ENCODE assay signal across 8 mouse cellular contexts in genomic region chr10:22159131-22159561, GRCm38 (mm10). TPM values are rescaled to one million over a fixed set of nuclear protein-coding genes. Genes with fewer than 3 reads are reported as not detected.
A peak's percentile ranks its signal among the peaks of the same experiment; 100 is the strongest.
DNase-seq lines count a peak whose midpoint lies in the region; ATAC-seq lines count a peak whose summit lies in the region.
"Had no signal": no experiment of that assay in that cellular context is flagged by ENCODE, and none has a peak within 500 bp of the region (broad histone marks: within the 10 kb centered on the region; RNA-seq: fewer than 3 reads in every experiment).

No protein-coding gene starts in this region.

- no peak for DNase-seq in liver, embryonic 11.5 days (ENCODE audit: low spot score)
- DNase-seq in liver: no peak
- peak; percentile 32 for DNase-seq in embryo, embryonic 11 days
- DNase-seq in frontal cortex, postnatal 14 days (ENCODE audit: low spot score in 2 of 2): no peak

- H3K4me3 ChIP-seq in liver, embryonic 11.5 days (ENCODE audit: low read depth, low read length): peak overlapping the region; percentile 38; the same call in 1 of the 2 replicates
- H3K4me3 ChIP-seq in intestine, embryonic 15.5 days (replicated peaks): peak overlapping the region; percentile 42
- no peak overlapping the region for H3K4me3 ChIP-seq in neural tube, embryonic 15.5 days (replicated peaks)

- H3K9me3 ChIP-seq in liver, embryonic 11.5 days (ENCODE audit: control insufficient read depth, low read length): no peaks in the 10 kb centered on the region
- no peaks in the 10 kb centered on the region for H3K9me3 ChIP-seq in intestine, embryonic 15.5 days
- no peaks in the 10 kb centered on the region for H3K9me3 ChIP-seq in neural tube, embryonic 15.5 days (replicated peaks)

- peaks cover 72% of the 10 kb centered on the region for H3K27me3 ChIP-seq in liver, embryonic 11.5 days (replicated peaks; ENCODE audit: control insufficient read depth, insufficient read depth, low read length)
- peaks cover 38% of the 10 kb centered on the region for H3K27me3 ChIP-seq in intestine, embryonic 15.5 days (replicated peaks)
- H3K27me3 ChIP-seq in neural tube, embryonic 15.5 days (replicated peaks): peaks cover 68% of the 10 kb centered on the region

- 2% methylated on average over 24 of the region's 24 CpGs for WGBS in liver, embryonic 11.5 days
- WGBS in intestine, embryonic 15.5 days: 1% methylated on average over 24 of the region's 24 CpGs
- under 1% methylated on average over 24 of the region's 24 CpGs for WGBS in neural tube, embryonic 15.5 days

- no peak overlapping the region for H3K27ac ChIP-seq in liver, embryonic 11.5 days (ENCODE audit: low read depth, low read length)
- no peak overlapping the region for H3K27ac ChIP-seq in intestine, embryonic 15.5 days
- H3K27ac ChIP-seq in neural tube, embryonic 15.5 days (replicated peaks): no peak overlapping the region

- H3K4me1 ChIP-seq in liver, embryonic 11.5 days (replicated peaks; ENCODE audit: control insufficient read depth, insufficient read depth, low read length): no peaks in the 10 kb centered on the region
- H3K4me1 ChIP-seq in intestine, embryonic 15.5 days (replicated peaks): 0 out of 2 replicates have a peak, but pooled peaks cover 3% of the 10 kb centered on the region
- H3K4me1 ChIP-seq in neural tube, embryonic 15.5 days: peaks cover 12% of the 10 kb centered on the region

- no peaks in the 10 kb centered on the region for H3K36me3 ChIP-seq in liver, embryonic 11.5 days (ENCODE audit: control insufficient read depth, insufficient read depth, low read length)
- no peaks in the 10 kb centered on the region for H3K36me3 ChIP-seq in intestine, embryonic 15.5 days
- no peaks in the 10 kb centered on the region for H3K36me3 ChIP-seq in neural tube, embryonic 15.5 days

- ATAC-seq in liver, embryonic 11.5 days (replicated peaks; ENCODE audit: low FRiP score): no peak
- ATAC-seq in intestine, embryonic 15.5 days: peak; percentile 44
- ATAC-seq in neural tube, embryonic 15.5 days (ENCODE audit: low FRiP score): 0 out of 2 replicates have a peak, but pooled peaks have one; percentile 9
- no peak for ATAC-seq in megakaryocyte progenitor cell, adult 5-6 weeks (replicated peaks; ENCODE audit: poor library complexity)

- H3K9ac ChIP-seq in liver, embryonic 11.5 days (ENCODE audit: low read depth, low read length): no peak overlapping the region
- no peak overlapping the region for H3K9ac ChIP-seq in intestine, embryonic 15.5 days
- H3K9ac ChIP-seq in neural tube, embryonic 15.5 days (replicated peaks): no peak overlapping the region

- H3K4me2 ChIP-seq in liver, embryonic 11.5 days: peak overlapping the region; percentile 58; the same call in 1 of the 2 replicates
- peak overlapping the region; percentile 78 for H3K4me2 ChIP-seq in intestine, embryonic 15.5 days (replicated peaks)
- H3K4me2 ChIP-seq in neural tube, embryonic 15.5 days: peak overlapping the region; percentile 53

RNA-seq across cellular contexts. Expression of gene H60b, which starts 0.8 kb away (rescaled TPM):
- 0.29 TPM in 1 of 2 replicates, not detected in the other for polyA plus RNA-seq in liver, embryonic 11.5 days (2014; fragmentation: Nextera tagmentation; extraction: Ambion mirVana)
- 0.47 and 0.53 TPM in 2 replicates for polyA plus RNA-seq in intestine, embryonic 15.5 days (2015; fragmentation: Nextera tagmentation; extraction: Ambion mirVana)
- 0.23 and 0.46 TPM in 2 replicates for polyA plus RNA-seq in neural tube, embryonic 15.5 days (2015; fragmentation: Nextera tagmentation; extraction: Ambion mirVana)
- total RNA-seq in megakaryocyte progenitor cell, adult 5-6 weeks (2015): not detected in 2 replicates
- total RNA-seq in megakaryocyte progenitor cell, adult 5-6 weeks (2017): not detected in 2 replicates

RNA-seq across cellular contexts. Expression of gene Raet1e, which starts 0.8 kb away (rescaled TPM):
- polyA plus RNA-seq in liver, embryonic 11.5 days (2014; fragmentation: Nextera tagmentation; extraction: Ambion mirVana): 3.2 and 4.0 TPM in 2 replicates
- polyA plus RNA-seq in intestine, embryonic 15.5 days (2015; fragmentation: Nextera tagmentation; extraction: Ambion mirVana): 4.0 and 5.7 TPM in 2 replicates
- polyA plus RNA-seq in neural tube, embryonic 15.5 days (2015; fragmentation: Nextera tagmentation; extraction: Ambion mirVana): 0.91 and 1.4 TPM in 2 replicates
- 0.83 TPM in 1 of 2 replicates, not detected in the other for total RNA-seq in megakaryocyte progenitor cell, adult 5-6 weeks (2015)
- 0.37 and 0.71 TPM in 2 replicates for total RNA-seq in megakaryocyte progenitor cell, adult 5-6 weeks (2017)
- total RNA-seq: neutrophil, adult 5-6 weeks had no signal

RNA-seq across cellular contexts. Expression of gene E030030I06Rik, which starts 10.1 kb away (rescaled TPM):
- polyA plus RNA-seq in liver, embryonic 11.5 days (2014; fragmentation: Nextera tagmentation; extraction: Ambion mirVana): 6.3 and 8.2 TPM in 2 replicates
- 26.7 and 31.2 TPM in 2 replicates for polyA plus RNA-seq in intestine, embryonic 15.5 days (2015; fragmentation: Nextera tagmentation; extraction: Ambion mirVana)
- 1.6 and 3.4 TPM in 2 replicates for polyA plus RNA-seq in neural tube, embryonic 15.5 days (2015; fragmentation: Nextera tagmentation; extraction: Ambion mirVana)
- 2.1 and 3.4 TPM in 2 replicates for total RNA-seq in megakaryocyte progenitor cell, adult 5-6 weeks (2015)
- 4.5 and 32.2 TPM in 2 replicates for total RNA-seq in megakaryocyte progenitor cell, adult 5-6 weeks (2017)

Comparison
In these comparisons a context has a peak if more than half of its experiments do, and no peak if none do; other contexts are left out.
1. ATAC-seq: peak in intestine, embryonic 15.5 days (single experiment) and neural tube, embryonic 15.5 days (single experiment); none in liver, embryonic 11.5 days (single experiment) and megakaryocyte progenitor cell, adult 5-6 weeks (single experiment).
2. Peak in every context shown above with its lines, with median percentiles within 50 percentile points of each other: H3K4me2 ChIP-seq.